In the genomic region with DNA sequence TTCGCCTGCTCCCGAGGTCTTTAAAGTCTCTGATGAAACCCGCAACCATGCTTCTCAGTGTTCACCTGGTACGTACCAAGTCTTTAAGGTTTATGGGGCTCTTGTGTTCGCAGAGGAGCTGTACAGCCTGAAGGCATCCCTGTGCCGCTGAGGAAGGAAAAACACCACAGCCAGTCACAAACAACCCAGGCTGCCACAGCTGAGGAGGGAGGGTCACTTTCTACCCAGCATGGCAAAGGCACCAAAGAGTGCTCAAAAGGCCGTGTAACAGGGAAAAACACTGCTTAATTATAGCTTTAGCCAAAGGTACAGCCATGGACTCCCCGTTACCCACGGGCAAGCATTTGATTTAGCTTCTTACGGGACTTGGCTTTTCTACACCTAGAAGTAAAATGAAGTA, we compare ENCODE assay signal across 19 mouse cellular contexts. TPM values are rescaled to one million over a fixed set of nuclear protein-coding genes. Genes with fewer than 3 reads are reported as not detected.
"Had no signal": no experiment of that assay in that cellular context is flagged by ENCODE, and none has a peak within 500 bp of the region (broad histone marks: within the 10 kb centered on the region; RNA-seq: fewer than 3 reads in every experiment).

No protein-coding gene starts in this region.

- ATAC-seq: midbrain, embryonic 13.5 days had no signal

- H3K4me1 ChIP-seq: liver, embryonic 15.5 days had no signal

- H3K9me3 ChIP-seq: liver, embryonic 15.5 days; midbrain, embryonic 13.5 days had no signal

- H3K4me3 ChIP-seq: layer of hippocampus, adult 2 months; liver, embryonic 15.5 days; midbrain, embryonic 13.5 days had no signal

- H3K36me3 ChIP-seq: liver, embryonic 15.5 days had no signal

- H3K27ac ChIP-seq: kidney, postnatal 0 days; layer of hippocampus, adult 2 months; liver, embryonic 15.5 days; macrophage; midbrain, embryonic 13.5 days had no signal

- H3K9ac ChIP-seq: liver, embryonic 15.5 days; lung, embryonic 14.5 days; midbrain, embryonic 13.5 days had no signal

- H3K4me2 ChIP-seq: liver, embryonic 11.5 days; liver, embryonic 15.5 days; lung, embryonic 14.5 days; midbrain, embryonic 13.5 days had no signal

- DNase-seq: kidney, adult 11 months; kidney, adult 9 months; kidney, postnatal 4 days; left cerebral cortex, postnatal 4 days; lung, embryonic 14.5 days; lung, postnatal 10 days; right cerebral cortex, postnatal 4 days; spleen, adult 18-20 months; thymus, adult 2 months; thymus, postnatal 25 days had no signal

- H3K27me3 ChIP-seq: liver, embryonic 15.5 days; midbrain, embryonic 13.5 days had no signal

RNA-seq across cellular contexts. Expression of gene Ttc23l, which starts 36.4 kb away (rescaled TPM):
- polyA plus RNA-seq: kidney, postnatal 0 days; liver, embryonic 11.5 days; liver, embryonic 15.5 days; lung, embryonic 14.5 days; macrophage; midbrain, embryonic 13.5 days; midbrain, postnatal 0 days; neural tube, embryonic 14.5 days; stomach, embryonic 14.5 days; thymus, adult 2 months had no signal
